Mouse (Mus musculus): Measurements from ENCODE around the gene Ola1.

GRCm38 (mm10) chr2:73047061-73047741 lies 171.5 kb downstream of the Ola1 start:
- TF ChIP-seq POLR2A (IDR thresholded peaks at IDR 0.05; ENCODE audit: control insufficient read depth, low read depth, low read length), result no peak
- TF ChIP-seq CTCF (IDR thresholded peaks at IDR 0.05; ENCODE audit: control insufficient read depth, insufficient read depth, insufficient replicate concordance, low read depth, low read length), result no peak

Measured in testis, adult 2 months (tissue).